Mouse (Mus musculus): ENCODE results near the gene Hoxb7.

DNA sequence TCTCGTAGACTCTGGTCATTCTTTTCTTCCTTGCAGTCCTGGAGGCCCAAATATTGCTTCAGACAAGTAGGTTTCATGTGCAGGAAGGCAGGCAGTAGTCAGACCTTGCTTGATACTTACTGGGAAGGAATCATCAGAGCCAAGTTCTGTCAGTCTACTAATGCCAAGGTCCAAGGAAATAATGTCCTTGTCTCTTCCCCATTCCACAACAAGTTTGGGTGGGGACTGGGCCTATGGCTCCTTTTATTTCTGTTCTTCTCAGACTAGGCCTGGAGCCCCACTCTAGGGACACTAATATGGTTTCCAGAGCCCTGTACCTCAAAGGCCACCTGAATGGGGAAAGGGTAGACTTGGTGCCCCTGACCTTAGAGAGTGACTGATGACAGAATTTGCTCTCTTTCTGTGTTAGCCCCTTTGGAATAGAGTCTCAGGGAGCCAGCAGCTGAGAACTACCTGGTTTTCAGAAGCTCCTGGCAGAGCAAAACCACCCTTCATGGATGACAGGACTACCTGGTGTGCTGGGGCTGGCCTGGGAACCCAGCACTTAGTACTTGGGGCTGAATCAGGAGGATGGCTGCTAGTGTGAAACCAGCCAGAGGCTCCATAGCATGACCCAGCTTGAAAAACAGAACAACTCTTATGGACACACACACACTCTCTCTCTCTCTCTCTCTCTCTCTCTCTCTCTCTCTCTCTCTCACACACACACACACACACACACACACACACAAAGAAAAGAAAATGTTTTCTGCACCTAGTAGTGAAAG lies 2.2 kb downstream of the Hoxb7 start:
- TF ChIP-seq POLR2A (IDR thresholded peaks at IDR 0.05; ENCODE audit: low read depth, low read length) (no peak), CTCF (IDR thresholded peaks at IDR 0.05; ENCODE audit: borderline replicate concordance, insufficient read depth, low read length) (no peak)
